Mouse (Mus musculus) embryonic fibroblast, embryonic 13.5 days (primary cell): ENCODE results near the gene Gon4l. TPM values are rescaled to one million over a fixed set of nuclear protein-coding genes. Genes with fewer than 3 reads are reported as not detected.

Experiments used
- H3K27ac ChIP-seq: 2 replicates; pipeline ENCODE4 v1.5.1; 2012; ENCODE audit warnings: low read length, control low read depth, inconsistent platforms; ENCODE audit not compliant: insufficient read depth
- H3K4me1 ChIP-seq: 2 replicates; pipeline ENCODE4 v1.6.1; 2011; ENCODE audit warnings: low read length; ENCODE audit not compliant: control insufficient read depth, insufficient read depth
- H3K4me3 ChIP-seq: 2 replicates; pipeline ENCODE4 v1.5.1; 2011; ENCODE audit warnings: mild to moderate bottlenecking, control low read depth, low read length; ENCODE audit not compliant: insufficient read depth
- CTCF ChIP-seq: IDR thresholded peaks from 2 replicates; pipeline ENCODE4 v1.5.1; 2011; ENCODE audit warnings: mild to moderate bottlenecking, control low read depth, low read length, moderate library complexity, borderline replicate concordance; ENCODE audit not compliant: insufficient read depth
- POLR2A ChIP-seq: IDR thresholded peaks from 2 replicates; pipeline ENCODE4 v1.6.1; 2011; ENCODE audit warnings: low read depth, mild to moderate bottlenecking, control low read depth, low read length, moderate library complexity
- polyA plus RNA-seq: library from polyadenylated mRNA; stranded (reverse); fragments of >200 nt; gene quantifications from 2 replicates; pipeline ENCODE4 v1.2.4, GENCODE M21; 2011; ENCODE audit warnings: low read depth; ENCODE audit not compliant: missing spikeins, insufficient read length

Gon4l gene
- polyA plus RNA-seq, 1 experiment: 34.8 TPM

DNA sequence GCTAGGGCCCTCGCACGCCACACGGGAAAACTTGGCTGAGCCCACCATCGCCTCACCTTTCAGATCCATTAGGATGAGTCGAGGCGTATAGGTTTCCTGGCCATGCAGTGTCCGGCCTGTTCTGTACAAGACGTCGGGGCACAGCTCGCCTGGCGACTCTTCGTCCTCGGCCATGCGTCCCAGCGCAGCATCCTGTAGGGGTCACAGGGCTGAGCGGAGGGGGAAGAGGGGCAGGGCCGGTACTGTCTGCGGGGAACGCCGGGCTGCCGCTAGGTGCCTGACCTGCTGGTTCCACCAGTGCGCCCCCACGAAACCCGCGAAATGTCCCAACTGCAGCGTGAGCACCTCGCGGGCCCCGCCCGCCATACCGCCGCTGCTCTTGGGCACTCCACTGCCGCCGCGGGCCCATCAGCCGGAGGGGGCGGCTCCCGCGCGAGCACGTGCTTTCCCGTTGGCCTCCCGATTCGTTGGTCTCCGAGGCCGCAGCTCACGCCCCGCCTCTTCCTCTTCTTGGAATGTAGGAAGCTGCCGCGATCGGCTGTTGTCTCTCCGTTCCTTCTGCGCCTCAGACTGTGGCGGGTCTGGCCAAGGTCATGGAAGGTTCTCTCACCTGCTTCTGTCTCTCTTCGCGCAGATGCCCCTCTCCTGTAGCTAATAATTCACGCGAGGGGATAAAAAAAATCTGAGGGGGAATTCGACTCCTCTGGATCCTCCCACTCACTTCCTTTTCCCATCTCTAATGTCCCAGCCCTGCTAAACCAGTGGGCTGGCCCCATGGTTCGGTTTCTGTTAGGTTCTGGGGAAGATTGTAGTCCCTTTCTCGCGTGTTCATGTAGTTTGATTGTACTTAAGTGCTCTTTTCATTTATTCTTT, 78.7 kb downstream of the Gon4l start, which contains the start of gene Msto1:
Msto1 (minus strand) TSS at position 489 of the 873 bp plus-strand sequence.
- Histone ChIP-seq H3K4me1 (no peaks in the 10 kb centered on the region), H3K4me3 (peak within 1 kb of the TSS; percentile 84), H3K27ac (peak within 1 kb of the TSS; percentile 94)
- peak; percentile 91 for TF ChIP-seq POLR2A
- no peak for TF ChIP-seq CTCF

DNA sequence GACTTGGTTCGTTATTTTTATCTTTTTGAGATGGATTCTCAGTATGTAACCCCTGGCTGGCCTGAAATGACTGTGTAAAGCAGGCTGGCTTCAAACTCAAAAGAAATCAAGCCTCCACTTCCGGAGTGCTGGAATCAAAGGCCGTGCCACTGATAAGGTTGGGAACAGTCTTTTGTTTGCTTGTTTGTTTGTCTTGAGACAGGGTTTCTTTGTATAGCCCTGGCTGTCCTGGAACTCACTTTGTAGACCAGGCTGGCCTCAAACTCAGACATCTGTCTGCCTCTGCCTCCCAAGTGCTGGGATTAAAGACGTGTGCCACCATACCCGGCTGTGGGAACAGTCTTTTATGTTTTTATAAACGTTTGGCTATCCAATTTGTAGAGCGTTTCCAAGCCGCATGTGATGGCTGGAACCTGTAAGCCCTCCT, 79.4 kb downstream of the Gon4l start:
- Histone ChIP-seq H3K27ac (peak overlapping the region; percentile 94), H3K4me1 (no peaks in the 10 kb centered on the region), H3K4me3 (peak overlapping the region; percentile 84)
- TF ChIP-seq POLR2A (no peak), CTCF (no peak)

DNA sequence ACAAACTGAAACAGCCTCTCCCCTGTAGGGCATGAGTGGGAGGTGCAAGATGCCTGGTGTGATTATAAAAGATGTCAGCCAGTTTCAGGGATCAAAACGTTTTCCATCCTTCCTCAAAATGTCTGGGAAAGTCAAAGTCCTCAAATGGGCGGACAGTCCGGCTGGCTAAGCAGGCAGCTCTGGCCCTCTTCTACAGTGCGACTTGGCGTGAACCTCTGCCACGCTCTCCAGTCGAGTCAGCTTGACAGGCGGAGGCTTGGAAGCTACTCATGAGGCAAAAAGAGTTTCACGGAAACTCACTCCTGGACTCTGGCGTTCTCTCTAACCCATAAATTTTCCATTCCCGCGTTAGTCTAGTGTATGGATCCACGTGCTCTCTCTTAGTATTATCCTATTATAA, 84.0 kb downstream of the Gon4l start:
- no peak for TF ChIP-seq CTCF
- TF ChIP-seq POLR2A: no peak
- Histone ChIP-seq H3K27ac (no peak overlapping the region), H3K4me3 (no peak overlapping the region), H3K4me1 (no peaks in the 10 kb centered on the region)

DNA sequence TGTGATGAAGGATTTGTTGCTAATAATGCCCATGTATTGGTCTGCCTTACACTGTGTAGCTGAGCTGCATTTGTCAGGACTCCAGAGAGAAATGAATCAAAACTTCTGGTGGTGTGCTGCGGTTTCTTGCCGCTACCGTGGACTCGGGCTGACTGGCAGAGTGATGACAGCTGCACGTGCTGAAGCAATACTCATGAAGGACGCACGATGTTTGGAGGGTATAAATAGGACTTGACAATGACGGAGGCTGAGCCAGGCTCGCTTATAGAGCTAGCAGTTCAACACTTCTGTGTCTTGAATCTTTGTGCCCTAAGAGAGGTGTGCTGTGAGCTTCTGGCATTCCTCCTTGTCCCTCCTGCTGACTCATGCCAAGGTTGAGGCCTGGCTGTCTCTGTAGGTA, 86.4 kb downstream of the Gon4l start:
- no peak overlapping the region for H3K27ac ChIP-seq
- no peaks in the 10 kb centered on the region for H3K4me1 ChIP-seq
- no peak overlapping the region for H3K4me3 ChIP-seq
- TF ChIP-seq POLR2A (no peak), CTCF (no peak)

DNA sequence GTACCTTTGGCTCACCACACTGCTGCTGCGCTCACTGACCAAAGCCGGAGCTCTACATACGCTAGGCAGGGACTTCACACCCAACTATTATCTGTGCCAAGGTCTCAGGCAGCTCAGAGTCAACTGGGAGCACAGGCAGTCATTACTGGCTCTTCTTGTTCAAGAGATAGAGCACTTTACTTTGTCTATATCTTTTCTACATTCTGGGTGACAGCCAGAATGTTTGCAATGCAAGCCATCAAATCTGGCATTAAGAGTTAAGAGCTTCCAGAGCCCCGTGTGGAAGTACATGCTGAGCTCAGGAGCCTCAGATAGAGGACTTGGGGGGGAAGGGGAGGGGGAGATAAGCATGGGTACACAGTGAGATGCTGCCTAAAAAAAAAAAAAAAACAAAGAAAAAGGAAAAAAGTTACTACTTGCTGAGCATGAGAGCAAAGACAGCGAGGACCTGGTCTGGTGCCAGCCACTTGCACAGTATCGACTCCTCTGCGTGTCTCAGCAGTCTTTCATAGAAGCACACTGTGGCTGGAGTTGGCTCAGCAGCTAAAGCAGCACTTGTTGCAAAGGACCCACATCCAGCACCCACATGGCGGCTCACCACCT, 89.1 kb downstream of the Gon4l start:
- H3K27ac ChIP-seq: no peak overlapping the region
- H3K4me3 ChIP-seq: no peak overlapping the region
- H3K4me1 ChIP-seq: no peaks in the 10 kb centered on the region
- TF ChIP-seq POLR2A (no peak), CTCF (no peak)

DNA sequence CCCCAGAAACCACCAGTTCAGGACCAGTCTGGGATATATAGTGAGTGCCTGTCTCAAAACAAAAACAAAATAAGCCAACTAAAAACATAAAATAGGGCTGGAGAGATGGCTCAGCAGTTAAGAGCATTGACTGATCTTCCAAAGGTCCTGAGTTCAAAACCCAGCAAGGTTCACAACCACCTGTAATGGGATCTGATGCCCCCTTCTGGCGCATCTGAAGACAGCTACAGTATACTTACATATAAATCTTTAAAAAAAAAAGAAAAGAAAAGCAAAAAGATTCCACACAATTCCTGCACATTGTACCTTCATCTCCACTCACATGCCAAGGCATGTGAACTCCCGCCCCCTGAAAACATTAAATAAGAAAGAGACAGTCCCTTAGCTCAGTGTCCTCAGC, 90.6 kb downstream of the Gon4l start:
- Histone ChIP-seq H3K4me1 (no peaks in the 10 kb centered on the region), H3K4me3 (no peak overlapping the region), H3K27ac (no peak overlapping the region)
- TF ChIP-seq CTCF: no peak
- TF ChIP-seq POLR2A: no peak

DNA sequence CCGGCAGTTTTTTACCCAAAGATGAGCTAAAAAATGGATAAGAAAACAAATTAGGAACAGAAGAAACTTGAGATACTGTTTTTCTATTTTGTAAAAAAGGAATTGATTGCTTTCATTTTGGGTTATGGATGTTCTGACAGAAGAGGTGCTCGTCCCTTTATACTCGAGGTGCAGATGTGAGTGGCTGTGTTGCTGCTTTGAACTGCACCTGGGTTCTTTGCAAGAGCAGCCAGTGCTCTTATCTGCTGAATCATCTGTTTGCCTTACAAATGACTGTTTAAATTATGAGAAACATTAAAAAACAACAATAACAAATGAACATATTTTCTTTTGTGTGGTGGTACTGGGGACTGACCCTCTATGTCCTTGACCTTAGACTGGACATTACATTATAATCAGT, 94.5 kb downstream of the Gon4l start:
- H3K27ac ChIP-seq: no peak overlapping the region
- H3K4me1 ChIP-seq: no peaks in the 10 kb centered on the region
- H3K4me3 ChIP-seq: no peak overlapping the region
- TF ChIP-seq POLR2A: no peak
- TF ChIP-seq CTCF: no peak

DNA sequence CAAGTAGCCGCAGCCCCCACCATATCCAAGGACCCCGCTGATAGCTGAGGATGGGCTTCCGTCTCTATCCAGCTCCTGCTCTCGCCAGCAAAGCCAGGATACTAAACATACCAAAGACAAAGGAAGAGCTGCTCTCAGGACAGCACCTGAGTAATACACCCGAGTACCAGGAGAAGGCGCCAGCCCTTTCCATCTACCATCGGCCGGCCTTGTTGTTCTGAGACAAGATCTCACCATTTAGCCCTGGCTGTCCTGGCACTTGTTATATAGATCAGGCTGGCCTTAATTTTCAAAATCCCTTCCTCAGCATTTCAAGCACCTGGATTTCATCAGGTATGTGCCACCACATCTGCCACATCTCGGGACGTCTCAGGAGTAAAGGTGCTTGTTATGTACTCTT, 104.0 kb downstream of the Gon4l start:
- TF ChIP-seq CTCF: no peak
- TF ChIP-seq POLR2A: no peak
- H3K4me1 ChIP-seq: no peaks in the 10 kb centered on the region; the same call in 1 of the 2 replicates
- no peak overlapping the region for H3K4me3 ChIP-seq
- no peak overlapping the region for H3K27ac ChIP-seq

DNA sequence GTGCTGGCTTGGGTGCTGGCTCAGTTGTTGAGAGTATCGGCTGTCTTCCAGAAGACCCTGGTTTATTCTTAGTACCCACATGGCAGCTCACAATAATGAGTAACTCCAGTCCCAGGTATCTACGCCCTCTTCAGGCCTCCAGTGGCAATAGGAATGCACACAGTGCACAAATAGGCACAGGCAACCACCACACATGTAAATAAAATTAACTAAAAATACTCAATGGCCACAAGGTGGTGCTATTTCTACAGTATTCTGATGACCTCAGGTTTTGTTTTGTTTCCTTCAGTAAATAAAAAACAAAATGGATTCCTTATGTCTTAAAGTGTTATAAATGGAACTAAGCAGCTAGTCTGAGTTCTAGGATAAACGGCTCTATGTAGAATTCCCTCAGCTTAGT, 104.7 kb downstream of the Gon4l start:
- TF ChIP-seq POLR2A: no peak
- TF ChIP-seq CTCF: no peak
- Histone ChIP-seq H3K4me3 (no peak overlapping the region), H3K4me1 (no peaks in the 10 kb centered on the region; the same call in 1 of the 2 replicates), H3K27ac (no peak overlapping the region)

DNA sequence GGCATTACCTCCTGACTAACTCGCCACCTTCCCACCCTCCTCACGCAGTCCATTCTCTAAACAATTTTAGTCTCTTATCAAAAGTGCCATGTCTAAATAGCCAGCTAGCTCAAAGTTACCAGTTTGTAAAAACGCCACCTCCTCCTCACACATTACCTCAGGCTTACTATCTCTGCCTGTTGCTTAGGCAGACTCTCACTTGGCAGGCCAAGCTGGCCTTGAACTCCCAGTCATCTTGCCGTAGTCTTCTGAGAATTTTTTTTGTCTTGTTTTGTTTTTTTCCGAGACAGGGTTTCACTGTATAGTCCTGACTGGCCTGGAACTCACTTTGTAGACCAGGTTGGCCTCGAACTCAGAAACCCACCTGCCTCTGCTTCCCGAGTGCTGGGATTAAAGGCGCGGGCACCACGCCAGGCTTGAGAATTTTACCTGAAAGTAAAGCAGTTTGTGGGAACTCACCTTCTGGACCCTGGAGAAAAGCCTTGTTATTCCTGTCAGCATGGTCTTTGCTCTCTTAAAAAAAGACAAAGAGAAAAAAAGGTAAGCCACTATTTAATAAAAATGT, 107.4 kb downstream of the Gon4l start:
- TF ChIP-seq POLR2A: no peak
- TF ChIP-seq CTCF: no peak
- H3K4me1 ChIP-seq: no peaks in the 10 kb centered on the region; the same call in 1 of the 2 replicates
- H3K27ac ChIP-seq: no peak overlapping the region
- H3K4me3 ChIP-seq: no peak overlapping the region
